Mouse (Mus musculus) midbrain, embryonic 13.5 days (tissue): ENCODE data around the gene Rap1gap2. TPM values are rescaled to one million over a fixed set of nuclear protein-coding genes. Genes with fewer than 3 reads are reported as not detected.
A peak's percentile ranks its signal among the peaks of the same experiment; 100 is the strongest.

Experiments
- ATAC-seq: fragments of 200-750 bp; cut with Nextera tagmentation; 2 replicates; pipeline ENCODE4 v1.8.0; 2017; ENCODE audit warnings: mild to moderate bottlenecking, moderate TSS enrichment, moderate library complexity
- H3K27ac ChIP-seq: fragments of 300-500 bp; sonication (generic); 2 replicates; pipeline ENCODE4 v1.5.1; 2015; ENCODE audit warnings: inconsistent platforms, mild to moderate bottlenecking, moderate library complexity
- H3K27me3 ChIP-seq: fragments of 300-500 bp; sonication (generic); 2 replicates; pipeline ENCODE4 v1.6.1; 2015; ENCODE audit warnings: mild to moderate bottlenecking, inconsistent platforms
- H3K36me3 ChIP-seq: fragments of 300-500 bp; sonication (generic); 2 replicates; pipeline ENCODE4 v1.6.1; 2015; ENCODE audit warnings: mild to moderate bottlenecking, inconsistent platforms
- H3K4me1 ChIP-seq: fragments of 300-500 bp; sonication (generic); replicated peaks from 2 replicates; pipeline ENCODE4 v1.6.1; 2015; ENCODE audit warnings: inconsistent platforms
- H3K4me2 ChIP-seq: fragments of 300-500 bp; sonication (generic); replicated peaks from 2 replicates; pipeline ENCODE4 v1.6.1; 2015; ENCODE audit warnings: moderate library complexity, mild to moderate bottlenecking, inconsistent platforms
- H3K4me3 ChIP-seq: fragments of 300-500 bp; sonication (generic); replicated peaks from 2 replicates; pipeline ENCODE4 v1.5.1; 2015; ENCODE audit warnings: mild to moderate bottlenecking, inconsistent platforms
- H3K9ac ChIP-seq: fragments of 300-500 bp; sonication (generic); replicated peaks from 2 replicates; pipeline ENCODE4 v1.6.1; 2015; ENCODE audit warnings: mild to moderate bottlenecking, inconsistent platforms
- H3K9me3 ChIP-seq: fragments of 300-500 bp; sonication (generic); 2 replicates; pipeline ENCODE4 v1.6.1; 2016; ENCODE audit warnings: mild to moderate bottlenecking, inconsistent platforms
- WGBS: fragments of 180-500 bp; shearing (Covaris S2); methylation state at CpG from one replicate; pipeline ENCODE4 v1.1.7; 2015; 5-methylcytosine and 5-hydroxymethylcytosine counted together
- polyA plus RNA-seq: library from polyadenylated mRNA; unstranded; fragments of >200 nt; fragmentation: Nextera tagmentation; extraction: Ambion mirVana; gene quantifications from 2 replicates; pipeline ENCODE4 v1.2.1, GENCODE M21; 2015

The Rap1gap2 gene
- polyA plus RNA-seq, 1 experiment from 2014 or later: 7.3 TPM

GRCm38 (mm10) chr11:74435366-74435765, 175.3 kb downstream of the Rap1gap2 start:
- WGBS: 94% methylated on average over 2 of the region's 2 CpGs
- no peaks in the 10 kb centered on the region for H3K4me1 ChIP-seq
- no peaks in the 10 kb centered on the region for H3K9me3 ChIP-seq
- no peak overlapping the region for H3K4me2 ChIP-seq
- no peak overlapping the region for H3K4me3 ChIP-seq
- ATAC-seq: no peak
- H3K9ac ChIP-seq: no peak overlapping the region
- no peaks in the 10 kb centered on the region for H3K36me3 ChIP-seq
- no peak overlapping the region for H3K27ac ChIP-seq
- H3K27me3 ChIP-seq: no peaks in the 10 kb centered on the region

GRCm38 (mm10) chr11:74433000-74433399, 177.7 kb downstream of the Rap1gap2 start:
- Histone ChIP-seq H3K9me3 (no peaks in the 10 kb centered on the region), H3K4me2 (no peak overlapping the region), H3K27ac (no peak overlapping the region), H3K4me3 (no peak overlapping the region), H3K36me3 (no peaks in the 10 kb centered on the region), H3K9ac (no peak overlapping the region), H3K4me1 (peaks cover 10% of the 10 kb centered on the region), H3K27me3 (no peaks in the 10 kb centered on the region)
- WGBS: 89% methylated on average over 4 of the region's 4 CpGs
- no peak for ATAC-seq

DNA sequence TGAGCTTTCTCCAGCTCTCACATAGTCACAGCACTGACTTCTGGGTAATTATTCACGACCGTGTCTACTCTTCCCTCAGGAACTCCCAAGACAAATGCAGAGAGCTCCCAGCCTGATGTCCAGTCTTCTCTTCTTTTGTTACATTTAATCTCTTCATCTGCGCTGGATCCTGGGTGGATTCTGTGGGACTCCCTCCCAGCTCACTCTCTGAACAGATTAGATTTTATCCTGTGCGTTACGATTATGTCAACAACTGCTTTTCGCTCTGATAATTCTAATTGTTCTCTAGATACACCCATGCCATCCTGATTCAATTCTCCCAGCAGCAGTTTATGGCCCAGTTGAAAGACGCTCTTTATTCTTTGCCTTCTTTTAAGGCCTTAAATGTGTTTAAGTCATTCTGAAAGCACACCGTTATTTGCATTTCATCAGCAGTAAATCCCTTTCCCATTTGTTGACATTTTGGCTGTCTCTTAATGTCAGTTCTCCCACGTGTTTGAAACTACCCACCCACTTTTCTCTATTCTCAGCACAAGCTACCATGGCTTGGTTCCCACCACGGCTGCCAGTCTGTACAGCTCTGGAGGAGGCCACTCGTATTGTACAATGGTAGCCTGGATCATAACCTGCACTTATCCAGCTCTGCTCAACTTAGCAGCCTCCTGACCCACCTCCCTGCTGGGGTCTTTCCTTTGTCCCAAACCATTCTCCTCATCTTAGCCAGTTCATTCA, 180.8 kb downstream of the Rap1gap2 start:
- peak; percentile 40; the same call in 1 of the 2 replicates for ATAC-seq

GRCm38 (mm10) chr11:74426306-74426705, 184.4 kb downstream of the Rap1gap2 start:
- no peaks in the 10 kb centered on the region for H3K9me3 ChIP-seq
- WGBS: 90% methylated on average over 5 of the region's 5 CpGs
- no peak overlapping the region for H3K9ac ChIP-seq
- no peak overlapping the region for H3K27ac ChIP-seq
- no peak for ATAC-seq
- H3K4me2 ChIP-seq: no peak overlapping the region
- no peak overlapping the region for H3K4me3 ChIP-seq
- H3K4me1 ChIP-seq: peaks cover 10% of the 10 kb centered on the region
- H3K27me3 ChIP-seq: no peaks in the 10 kb centered on the region
- no peaks in the 10 kb centered on the region for H3K36me3 ChIP-seq

More for the DNA sequence above, 180.8 kb downstream of the Rap1gap2 start:
- Histone ChIP-seq H3K4me1 (peaks cover 10% of the 10 kb centered on the region), H3K9me3 (no peaks in the 10 kb centered on the region), H3K36me3 (no peaks in the 10 kb centered on the region), H3K27me3 (no peaks in the 10 kb centered on the region), H3K4me3 (no peak overlapping the region), H3K9ac (no peak overlapping the region), H3K4me2 (no peak overlapping the region), H3K27ac (no peak overlapping the region)
- WGBS: 18% methylated on average over 11 of the region's 11 CpGs

DNA sequence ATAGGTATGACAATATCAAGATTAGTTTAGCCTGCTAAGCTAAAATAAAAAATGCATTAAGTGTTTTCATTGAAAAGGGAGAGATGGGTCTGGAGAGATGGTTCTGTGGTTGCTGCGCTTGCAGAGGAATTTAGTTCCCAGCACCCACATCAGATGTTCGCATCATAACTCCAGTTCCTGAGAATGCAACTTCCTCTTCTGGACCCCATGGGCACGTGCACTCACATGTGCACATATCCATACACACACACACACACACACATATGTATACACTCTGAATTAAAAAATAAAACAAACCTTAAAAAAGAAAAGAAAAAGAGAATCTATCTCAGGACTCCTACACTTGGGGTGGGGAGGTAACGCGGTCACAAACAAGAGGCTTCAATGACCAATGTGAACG, 188.7 kb downstream of the Rap1gap2 start:
- no peaks in the 10 kb centered on the region for H3K9me3 ChIP-seq
- 94% methylated on average over 6 of the region's 6 CpGs for WGBS
- ATAC-seq: no peak
- H3K27ac ChIP-seq: no peak overlapping the region
- no peaks in the 10 kb centered on the region for H3K4me1 ChIP-seq
- no peak overlapping the region for H3K4me2 ChIP-seq
- H3K36me3 ChIP-seq: no peaks in the 10 kb centered on the region
- no peak overlapping the region for H3K9ac ChIP-seq
- H3K27me3 ChIP-seq: no peaks in the 10 kb centered on the region
- no peak overlapping the region for H3K4me3 ChIP-seq

GRCm38 (mm10) chr11:74421151-74421550, 189.6 kb downstream of the Rap1gap2 start:
- no peaks in the 10 kb centered on the region for H3K27me3 ChIP-seq
- H3K27ac ChIP-seq: no peak overlapping the region
- no peak overlapping the region for H3K4me2 ChIP-seq
- no peaks in the 10 kb centered on the region for H3K36me3 ChIP-seq
- no peaks in the 10 kb centered on the region for H3K4me1 ChIP-seq
- no peak for ATAC-seq
- no peak overlapping the region for H3K9ac ChIP-seq
- no peaks in the 10 kb centered on the region for H3K9me3 ChIP-seq
- no peak overlapping the region for H3K4me3 ChIP-seq
- 81% methylated on average over 4 of the region's 4 CpGs for WGBS

GRCm38 (mm10) chr11:74419601-74420000, 191.1 kb downstream of the Rap1gap2 start:
- Histone ChIP-seq H3K27ac (no peak overlapping the region), H3K27me3 (no peaks in the 10 kb centered on the region), H3K36me3 (no peaks in the 10 kb centered on the region), H3K4me2 (no peak overlapping the region), H3K4me3 (no peak overlapping the region), H3K9me3 (no peaks in the 10 kb centered on the region), H3K9ac (no peak overlapping the region), H3K4me1 (0 out of 2 replicates have a peak, but pooled peaks cover 2% of the 10 kb centered on the region)
- WGBS: 90% methylated on average over 4 of the region's 4 CpGs
- ATAC-seq: no peak

DNA sequence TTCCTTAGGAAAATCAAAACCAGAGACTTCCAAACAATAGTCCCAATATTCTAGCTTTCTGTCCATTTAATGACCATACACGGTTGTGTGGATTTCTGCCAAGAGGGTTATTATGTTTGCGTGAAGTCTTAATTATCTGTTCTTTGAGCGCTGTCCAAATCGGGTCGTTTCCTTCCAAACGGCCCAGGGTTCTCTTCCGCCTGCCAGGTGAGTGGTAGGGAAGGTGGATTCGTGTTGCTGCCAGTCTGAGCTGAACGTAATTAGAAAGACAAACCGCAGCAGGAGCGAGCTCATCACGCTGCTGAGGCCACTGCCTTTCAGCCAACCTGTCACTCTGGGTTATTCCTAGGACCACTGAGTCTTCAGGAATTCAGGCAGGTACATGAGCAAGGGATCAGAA, 195.0 kb downstream of the Rap1gap2 start:
- no peaks in the 10 kb centered on the region for H3K27me3 ChIP-seq
- no peak overlapping the region for H3K27ac ChIP-seq
- H3K36me3 ChIP-seq: no peaks in the 10 kb centered on the region
- H3K9me3 ChIP-seq: no peaks in the 10 kb centered on the region
- H3K4me1 ChIP-seq: 0 out of 2 replicates have a peak, but pooled peaks cover 2% of the 10 kb centered on the region
- no peak overlapping the region for H3K4me2 ChIP-seq
- WGBS: 79% methylated on average over 12 of the region's 12 CpGs
- ATAC-seq: no peak
- H3K4me3 ChIP-seq: no peak overlapping the region
- no peak overlapping the region for H3K9ac ChIP-seq

DNA sequence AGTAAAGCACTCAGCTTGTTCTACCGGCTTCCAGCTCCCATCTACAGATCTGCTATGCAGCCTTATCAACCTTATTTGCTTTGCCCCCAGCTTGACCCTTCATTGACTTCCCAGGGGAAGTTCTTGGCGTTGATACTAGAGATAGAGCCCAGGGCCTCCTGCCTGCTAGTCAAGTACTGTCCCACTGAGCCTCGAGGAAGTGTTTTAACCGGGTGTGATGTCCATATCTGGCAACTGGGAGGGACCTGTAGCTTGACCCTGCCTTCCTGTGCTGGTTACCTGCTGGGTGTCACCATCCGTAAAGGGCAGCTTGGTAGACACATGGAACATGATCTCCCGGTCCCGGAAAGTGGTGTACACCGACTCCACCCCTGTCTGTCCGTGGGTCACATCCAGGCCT, 196.6 kb downstream of the Rap1gap2 start:
- 88% methylated on average over 9 of the region's 9 CpGs for WGBS

DNA sequence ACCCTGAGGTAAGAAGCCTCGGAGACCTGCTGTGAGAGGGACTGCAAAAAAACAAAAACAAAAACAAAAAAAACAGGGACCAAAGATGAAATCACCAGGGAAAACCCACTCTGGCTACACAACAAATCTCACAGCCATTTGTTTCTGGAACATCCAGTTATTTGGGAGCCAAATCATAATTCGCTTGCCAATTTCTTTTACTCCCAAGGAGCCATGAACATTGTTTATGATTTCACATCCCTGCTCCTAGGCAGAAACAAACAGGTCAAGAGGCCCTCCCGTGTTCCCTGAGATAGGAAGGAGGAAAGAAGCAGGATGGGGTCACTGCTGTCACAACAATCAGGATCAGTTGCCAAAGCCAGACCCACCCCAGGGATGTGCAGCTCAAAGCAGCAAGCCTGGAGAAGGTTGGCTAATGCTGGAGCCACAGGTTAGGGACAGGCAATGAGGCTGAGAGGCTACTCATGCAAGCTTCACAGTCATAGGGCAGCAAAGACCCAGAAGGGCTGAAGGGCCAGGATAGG, 197.2 kb downstream of the Rap1gap2 start:
- no peak for ATAC-seq
- 86% methylated on average over 3 of the region's 3 CpGs for WGBS

More for the DNA sequence above, 196.6 kb downstream of the Rap1gap2 start:
- Histone ChIP-seq H3K9me3 (no peaks in the 10 kb centered on the region), H3K4me2 (no peak overlapping the region), H3K27me3 (no peaks in the 10 kb centered on the region), H3K4me1 (peaks cover 17% of the 10 kb centered on the region), H3K36me3 (no peaks in the 10 kb centered on the region), H3K4me3 (no peak overlapping the region), H3K9ac (no peak overlapping the region), H3K27ac (no peak overlapping the region)
- no peak for ATAC-seq

GRCm38 (mm10) chr11:74412462-74412861, 198.3 kb downstream of the Rap1gap2 start:
- H3K4me1 ChIP-seq: peaks cover 24% of the 10 kb centered on the region

More for the DNA sequence above, 197.2 kb downstream of the Rap1gap2 start:
- H3K4me1 ChIP-seq: peaks cover 23% of the 10 kb centered on the region
- no peaks in the 10 kb centered on the region for H3K27me3 ChIP-seq
- no peak overlapping the region for H3K27ac ChIP-seq
- H3K4me3 ChIP-seq: no peak overlapping the region
- no peaks in the 10 kb centered on the region for H3K9me3 ChIP-seq
- no peak overlapping the region for H3K9ac ChIP-seq
- H3K4me2 ChIP-seq: no peak overlapping the region
- H3K36me3 ChIP-seq: no peaks in the 10 kb centered on the region

GRCm38 (mm10) chr11:74411943-74412342, 198.8 kb downstream of the Rap1gap2 start:
- no peaks in the 10 kb centered on the region for H3K9me3 ChIP-seq
- no peaks in the 10 kb centered on the region for H3K36me3 ChIP-seq
- no peak overlapping the region for H3K27ac ChIP-seq
- H3K4me2 ChIP-seq: no peak overlapping the region
- H3K4me3 ChIP-seq: no peak overlapping the region
- no peaks in the 10 kb centered on the region for H3K27me3 ChIP-seq
- WGBS: 68% methylated on average over 3 of the region's 3 CpGs
- no peak for ATAC-seq
- no peak overlapping the region for H3K9ac ChIP-seq
- H3K4me1 ChIP-seq: peaks cover 24% of the 10 kb centered on the region

More at GRCm38 (mm10) chr11:74412462-74412861, 198.3 kb downstream of the Rap1gap2 start:
- Histone ChIP-seq H3K36me3 (no peaks in the 10 kb centered on the region), H3K4me2 (no peak overlapping the region), H3K9ac (no peak overlapping the region), H3K4me3 (no peak overlapping the region), H3K9me3 (no peaks in the 10 kb centered on the region), H3K27me3 (no peaks in the 10 kb centered on the region), H3K27ac (no peak overlapping the region)
- WGBS: 77% methylated on average over 3 of the region's 3 CpGs
- ATAC-seq: no peak
